8 mouse cellular contexts compared by ENCODE assay signal in genomic region chr7:66060066-66060956, GRCm38 (mm10). TPM values are rescaled to one million over a fixed set of nuclear protein-coding genes. Genes with fewer than 3 reads are reported as not detected.
DNase-seq lines count a peak whose midpoint lies in the region; ATAC-seq lines count a peak whose summit lies in the region.

No protein-coding gene starts in this region.

- ATAC-seq in inflammation-experienced regulatory T-cells, adult 6 months, result peak; percentile 90
- peak; percentile 97 for ATAC-seq in megakaryocyte progenitor cell, adult 5-6 weeks (replicated peaks; ENCODE audit: poor library complexity)

- peak; percentile 90 to 97 for DNase-seq in adrenal gland, adult (ENCODE audit: inconsistent age in 2 of 2, low spot score in 1 of 2)
- DNase-seq in embryo, embryonic 10 days (ENCODE audit: low spot score), result peak; percentile 97
- DNase-seq in gastrocnemius, postnatal 10 days, result peak; percentile 86
- peak; percentile 80 to 91 for DNase-seq in left cerebral cortex, postnatal 10 days (ENCODE audit: extremely low spot score in 1 of 2, low spot score in 2 of 2)
- peak; percentile 92 to 93 for DNase-seq in right cerebral cortex, postnatal 10 days (ENCODE audit: low spot score in 2 of 2)
- peak; percentile 87 for DNase-seq in urinary bladder, postnatal 14 days (ENCODE audit: low spot score)

- intact Hi-C loops in left cerebral cortex, postnatal 10 days (cut with DNase I), result loop anchor here (5.0 to 10.0 kb wide), 2 partner anchors 368 to 756 kb away; partner anchors contain the start of gene Tm2d3

RNA-seq across cellular contexts. Expression of gene Snrpa1, which starts 1.5 kb away (rescaled TPM):
- total RNA-seq in gastrocnemius, postnatal 10 days (2021), result 10 to 100 TPM; 26.0 to 26.6 TPM
- 100 to 1,000 TPM; 128 to 166 (median 136) TPM for polyA plus RNA-seq in inflammation-experienced regulatory T-cells, adult 6 months (2017; shearing (Covaris generic))
- 10 to 100 TPM; 38.7 to 42.6 TPM for total RNA-seq in left cerebral cortex, postnatal 10 days (2021)
- 118 and 130 TPM in 2 replicates for total RNA-seq in megakaryocyte progenitor cell, adult 5-6 weeks (2015)
- total RNA-seq in megakaryocyte progenitor cell, adult 5-6 weeks (2017), result 108 and 134 TPM in 2 replicates

RNA-seq across cellular contexts. Expression of gene Gm45213, which starts 16.9 kb away (rescaled TPM):
- total RNA-seq in gastrocnemius, postnatal 10 days (2021), result not detected
- polyA plus RNA-seq in inflammation-experienced regulatory T-cells, adult 6 months (2017; shearing (Covaris generic)), result not detected
- not detected for total RNA-seq in left cerebral cortex, postnatal 10 days (2021)
- not detected in 2 replicates for total RNA-seq in megakaryocyte progenitor cell, adult 5-6 weeks (2015)
- not detected in 2 replicates for total RNA-seq in megakaryocyte progenitor cell, adult 5-6 weeks (2017)

RNA-seq across cellular contexts. Expression of gene Selenos, which starts 19.1 kb away (rescaled TPM):
- 10 to 100 TPM; 31.4 to 31.7 TPM for total RNA-seq in gastrocnemius, postnatal 10 days (2021)
- 100 to 1,000 TPM; 180 to 191 (median 182) TPM for polyA plus RNA-seq in inflammation-experienced regulatory T-cells, adult 6 months (2017; shearing (Covaris generic))
- 10 to 100 TPM; 50.4 to 50.9 TPM for total RNA-seq in left cerebral cortex, postnatal 10 days (2021)
- 161 and 177 TPM in 2 replicates for total RNA-seq in megakaryocyte progenitor cell, adult 5-6 weeks (2015)
- total RNA-seq in megakaryocyte progenitor cell, adult 5-6 weeks (2017), result 126 and 144 TPM in 2 replicates

RNA-seq across cellular contexts. Expression of gene Chsy1, which starts 49.0 kb away (rescaled TPM):
- 10 to 100 TPM; 12.1 to 19.0 TPM for total RNA-seq in gastrocnemius, postnatal 10 days (2021)
- 10 to 100 TPM in 2 of 3 experiments, 1 to 10 TPM in 1; 8.9 to 54.6 (median 10.3) TPM for polyA plus RNA-seq in inflammation-experienced regulatory T-cells, adult 6 months (2017; shearing (Covaris generic))
- total RNA-seq in left cerebral cortex, postnatal 10 days (2021), result 10 to 100 TPM; 21.3 to 21.6 TPM
- total RNA-seq in megakaryocyte progenitor cell, adult 5-6 weeks (2015), result 37.9 and 38.3 TPM in 2 replicates
- 62.1 and 68.0 TPM in 2 replicates for total RNA-seq in megakaryocyte progenitor cell, adult 5-6 weeks (2017)

Comparison
In these comparisons a context has a peak if more than half of its experiments do, and no peak if none do; other contexts are left out.
1. Peak in every context shown above with its lines: DNase-seq and ATAC-seq.